Mouse (Mus musculus) gonadal fat pad, adult 2 months (tissue): Measurements from ENCODE around the gene Csrp1. TPM values are rescaled to one million over a fixed set of nuclear protein-coding genes. Genes with fewer than 3 reads are reported as not detected.

Experiments used
- DNase-seq: peaks from one replicate; pipeline ENCODE4 v3.0.0-alpha.2; 2012; ENCODE audit warnings: low read depth
- polyA plus RNA-seq: library from polyadenylated mRNA; depleted of rRNA; stranded (reverse); fragments of >200 nt; gene quantifications from 2 replicates; pipeline ENCODE4 v1.2.3, GENCODE M21; 2012

Gene Csrp1
- polyA plus RNA-seq, 1 experiment, result 472 TPM

- no peak for DNase-seq
These were observed 51.2 kb downstream of the Csrp1 start for GRCm38 (mm10) chr1:135770896-135771572.

- DNase-seq, result no peak
These were observed 51.7 kb downstream of the Csrp1 start for GRCm38 (mm10) chr1:135771573-135771970.

- no peak for DNase-seq
These were observed 56.7 kb downstream of the Csrp1 start for GRCm38 (mm10) chr1:135776596-135776995.

- DNase-seq, result no peak
These were observed 57.2 kb downstream of the Csrp1 start for GRCm38 (mm10) chr1:135777046-135777445.

GRCm38 (mm10) chr1:135778780-135779535, 59.1 kb downstream of the Csrp1 start, which contains the start of gene Tnni1:
TSS of gene Tnni1 (plus strand) at chr1:135779434.
- DNase-seq, result no peak

GRCm38 (mm10) chr1:135780649-135781048, 60.8 kb downstream of the Csrp1 start:
- DNase-seq, result no peak

- DNase-seq, result no peak
These were observed 61.4 kb downstream of the Csrp1 start for GRCm38 (mm10) chr1:135781220-135781619.

- peak; percentile 47 for DNase-seq
These were observed 63.0 kb downstream of the Csrp1 start for GRCm38 (mm10) chr1:135782816-135783215.

- no peak for DNase-seq
These were observed 67.9 kb downstream of the Csrp1 start for GRCm38 (mm10) chr1:135787799-135788198.

GRCm38 (mm10) chr1:135788708-135789107, 68.8 kb downstream of the Csrp1 start:
- DNase-seq, result no peak

- no peak for DNase-seq
These were observed 70.0 kb downstream of the Csrp1 start for GRCm38 (mm10) chr1:135789815-135790214.

- no peak for DNase-seq
These were observed 72.5 kb downstream of the Csrp1 start for GRCm38 (mm10) chr1:135792143-135792939.

- DNase-seq, result peak; percentile 41
These were observed 73.7 kb downstream of the Csrp1 start for GRCm38 (mm10) chr1:135793370-135794215.

- DNase-seq, result no peak
These were observed 74.6 kb downstream of the Csrp1 start for GRCm38 (mm10) chr1:135794216-135795134.

- no peak for DNase-seq
These were observed 78.6 kb downstream of the Csrp1 start for GRCm38 (mm10) chr1:135798492-135798891.

GRCm38 (mm10) chr1:135799109-135799627, 79.3 kb downstream of the Csrp1 start:
- no peak for DNase-seq

GRCm38 (mm10) chr1:135800192-135800950, 80.5 kb downstream of the Csrp1 start:
- DNase-seq, result no peak
